Mouse (Mus musculus) G1E (cell line): ENCODE measurements around the gene Ms4a6b. TPM values are rescaled to one million over a fixed set of nuclear protein-coding genes. Genes with fewer than 3 reads are reported as not detected.
"Not testable (repeated sequence)": the region's sequence is repeated elsewhere in the genome, so short reads cannot be mapped to it uniquely, and the experiment has no call there.

ENCODE experiments used
- ATAC-seq: 2 replicates; pipeline ENCODE4 v1.8.0; 2016; ENCODE audit warnings: mild to moderate bottlenecking; ENCODE audit not compliant: insufficient number of reproducible peaks, poor library complexity, low FRiP score, severe bottlenecking; ENCODE audit errors: extremely low read depth
- DNase-seq: peaks from one replicate; pipeline ENCODE4 v3.0.0; 2012; ENCODE audit warnings: low spot score
- H3K27me3 ChIP-seq: 2 replicates; pipeline ENCODE4 v1.6.1; 2012; ENCODE audit warnings: mild to moderate bottlenecking, low read length, inconsistent platforms; ENCODE audit not compliant: insufficient read depth
- H3K36me3 ChIP-seq: replicated peaks from 2 replicates; pipeline ENCODE3; 2012; ENCODE audit warnings: mild to moderate bottlenecking, inconsistent platforms
- H3K4me1 ChIP-seq: 2 replicates; pipeline ENCODE4 v1.6.1; 2012; ENCODE audit warnings: low read depth, low read length, inconsistent platforms, mixed read lengths; ENCODE audit not compliant: insufficient read depth
- H3K4me3 ChIP-seq: 2 replicates; pipeline ENCODE4 v1.5.1; 2012; ENCODE audit warnings: low read depth, mild to moderate bottlenecking, inconsistent platforms, low read length, moderate library complexity, mixed read lengths
- H3K9me3 ChIP-seq: replicated peaks from 2 replicates; pipeline ENCODE4 v1.6.1; 2012; ENCODE audit warnings: inconsistent platforms
- CTCF ChIP-seq: IDR thresholded peaks from 2 replicates; pipeline ENCODE4 v1.5.1; 2012; ENCODE audit warnings: low read depth, low read length, inconsistent platforms, mixed read lengths
- GATA1 ChIP-seq: IDR thresholded peaks from 2 replicates; pipeline ENCODE4 v1.6.1; 2012; ENCODE audit warnings: borderline replicate concordance, low read length, inconsistent platforms, mixed read lengths
- GATA2 ChIP-seq: IDR thresholded peaks from 2 replicates; pipeline ENCODE4 v1.6.1; 2012; ENCODE audit warnings: low read depth, low read length, inconsistent platforms, borderline replicate concordance
- POLR2AphosphoS5 ChIP-seq: IDR thresholded peaks from 2 replicates; pipeline ENCODE4 v1.6.1; 2012; ENCODE audit warnings: low read depth, low read length, inconsistent platforms; ENCODE audit not compliant: insufficient replicate concordance
- TAL1 ChIP-seq: conservative IDR thresholded peaks from 2 replicates; pipeline ENCODE4 v1.6.1; 2012; ENCODE audit warnings: low read depth, low read length, inconsistent platforms, mixed read lengths
- polyA plus RNA-seq: library from polyadenylated mRNA; stranded (reverse); fragments of >175 nt; gene quantifications from 2 replicates; pipeline ENCODE4 v1.2.3, GENCODE M21; 2012
- total RNA-seq, 2 experiments: library from RNA; stranded (forward) in 1 of 2; stranded (reverse) in 1 of 2; fragments of 200-1000 nt in 1 of 2; fragments of >200 nt in 1 of 2; fragmentation: Nextera tagmentation in 1 of 2; gene quantifications; 2 replicates each; pipeline ENCODE4 v1.2.3; 2014 to 2017

Gene Ms4a6b
- 0.23 TPM in 1 of 2 replicates, not detected in the other for total RNA-seq (2014; fragmentation: Nextera tagmentation)
- 2.5 and 3.1 TPM in 2 replicates for total RNA-seq (2017)
- 0.21 TPM in 1 of 2 replicates, not detected in the other for polyA plus RNA-seq

- H3K4me3 ChIP-seq, result no peak within 1 kb of the TSS
- no peak for DNase-seq
- H3K4me1 ChIP-seq, result no peaks in the 10 kb centered on the region
- no peak for ATAC-seq
- peaks cover 3% of the 10 kb centered on the region; the same call in 1 of the 2 replicates for H3K27me3 ChIP-seq
- no peaks in the 10 kb centered on the region for H3K36me3 ChIP-seq
- H3K9me3 ChIP-seq, result no peaks in the 10 kb centered on the region
- TF ChIP-seq POLR2AphosphoS5 (no peak), TAL1 (no peak), GATA2 (no peak), GATA1 (no peak), CTCF (no peak)
Observed at GRCm38 (mm10) chr19:11516246-11516645, at the start of gene Ms4a6b. TSS of gene Ms4a6b (plus strand) at chr19:11516512.

GRCm38 (mm10) chr19:11468361-11468760, 48.0 kb upstream of the Ms4a6b start:
- not testable (repeated sequence) for DNase-seq, ATAC-seq

GRCm38 (mm10) chr19:11469215-11469614, 47.1 kb upstream of the Ms4a6b start, which contains the start of gene Ms4a6c:
TSS of gene Ms4a6c (plus strand) at chr19:11469366.
- DNase-seq, ATAC-seq, H3K9me3 ChIP-seq, H3K36me3 ChIP-seq, H3K4me3 ChIP-seq, H3K4me1 ChIP-seq: not testable (repeated sequence)
- peaks cover 21% of the 10 kb centered on the region for H3K27me3 ChIP-seq

More at GRCm38 (mm10) chr19:11468361-11468760, 48.0 kb upstream of the Ms4a6b start:
- not testable (repeated sequence) for H3K9me3 ChIP-seq, H3K36me3 ChIP-seq, H3K4me1 ChIP-seq, H3K4me3 ChIP-seq
- H3K27me3 ChIP-seq, result peaks cover 21% of the 10 kb centered on the region

GRCm38 (mm10) chr19:11479714-11480113, 36.6 kb upstream of the Ms4a6b start:
- no peaks in the 10 kb centered on the region for H3K36me3 ChIP-seq
- H3K9me3 ChIP-seq, result no peaks in the 10 kb centered on the region
- TF ChIP-seq GATA1, result no peak
- TF ChIP-seq TAL1, result no peak
- TF ChIP-seq CTCF, result no peak

GRCm38 (mm10) chr19:11482684-11483083, 33.6 kb upstream of the Ms4a6b start:
- no peaks in the 10 kb centered on the region for H3K9me3 ChIP-seq
- H3K36me3 ChIP-seq, result no peaks in the 10 kb centered on the region
- ATAC-seq (no peak), DNase-seq (no peak)
- peaks cover 29% of the 10 kb centered on the region for H3K4me1 ChIP-seq
- H3K27me3 ChIP-seq, result no peaks in the 10 kb centered on the region
- TF ChIP-seq TAL1 (no peak), POLR2AphosphoS5 (no peak), GATA1 (no peak)
- no peak overlapping the region for H3K4me3 ChIP-seq

More at GRCm38 (mm10) chr19:11479714-11480113, 36.6 kb upstream of the Ms4a6b start:
- no peak overlapping the region for H3K4me3 ChIP-seq
- H3K4me1 ChIP-seq, result peaks cover 12% of the 10 kb centered on the region
- no peak for ATAC-seq
- H3K27me3 ChIP-seq, result no peaks in the 10 kb centered on the region
- no peak for DNase-seq

- DNase-seq (no peak), ATAC-seq (no peak)
- Histone ChIP-seq H3K9me3 (no peaks in the 10 kb centered on the region), H3K27me3 (no peaks in the 10 kb centered on the region), H3K4me3 (no peak overlapping the region), H3K36me3 (no peaks in the 10 kb centered on the region), H3K4me1 (peaks cover 29% of the 10 kb centered on the region)
- TF ChIP-seq GATA2 (no peak), TAL1 (no peak), CTCF (no peak), GATA1 (no peak), POLR2AphosphoS5 (no peak)
Observed at GRCm38 (mm10) chr19:11483941-11484340, 32.4 kb upstream of the Ms4a6b start.

- H3K36me3 ChIP-seq, result no peaks in the 10 kb centered on the region
- DNase-seq, result no peak
- ATAC-seq, result no peak
- TF ChIP-seq GATA2, result no peak
- TF ChIP-seq POLR2AphosphoS5, result no peak
- no peak for TF ChIP-seq CTCF
- no peak for TF ChIP-seq TAL1
- no peak for TF ChIP-seq GATA1
- no peak overlapping the region for H3K4me3 ChIP-seq
- H3K9me3 ChIP-seq, result no peaks in the 10 kb centered on the region
- H3K27me3 ChIP-seq, result no peaks in the 10 kb centered on the region
- peaks cover 29% of the 10 kb centered on the region for H3K4me1 ChIP-seq
Observed at GRCm38 (mm10) chr19:11484388-11484787, 31.9 kb upstream of the Ms4a6b start.
